Mouse (Mus musculus): Measurements from ENCODE around the gene Zdhhc3.

GRCm38 (mm10) chr9:123113931-123114330 lies 926 bp upstream of the Zdhhc3 start:
- TF ChIP-seq POLR2A (IDR thresholded peaks at IDR 0.05; ENCODE audit: insufficient read length, low read depth) (no peak), USF1 (IDR thresholded peaks at IDR 0.05; ENCODE audit: low read depth) (no peak), POLR2AphosphoS2 (IDR thresholded peaks at IDR 0.05; ENCODE audit: insufficient read length, low read depth) (no peak), MYOG (IDR thresholded peaks at IDR 0.05; ENCODE audit: control insufficient read depth in 1 of 3, insufficient read depth in 1 of 3, insufficient read length in 2 of 3, low read depth in 2 of 3) (no peak), MYOD1 (IDR thresholded peaks at IDR 0.05; ENCODE audit: control insufficient read depth in 1 of 3, insufficient read length in 2 of 3, low read depth in 2 of 3) (no peak), TCF12 (IDR thresholded peaks at IDR 0.05; ENCODE audit: insufficient read depth, poor library complexity, severe bottlenecking) (no peak), CEBPB (IDR thresholded peaks at IDR 0.05; ENCODE audit: insufficient read depth, poor library complexity, severe bottlenecking) (no peak), TCF3 (IDR thresholded peaks at IDR 0.05; ENCODE audit: insufficient read length, low read depth) (no peak), REST (IDR thresholded peaks at IDR 0.05; ENCODE audit: insufficient read depth, insufficient read length) (no peak), MAX (IDR thresholded peaks at IDR 0.05; ENCODE audit: low read depth) (no peak), E2F4 (IDR thresholded peaks at IDR 0.05; ENCODE audit: insufficient read depth) (no peak), SRF (IDR thresholded peaks at IDR 0.05; ENCODE audit: control insufficient read depth, insufficient read length, low read depth) (no peak)

All from myocyte (in vitro differentiated cells).